In genomic region chr9:56738261-56739171, GRCm38 (mm10) we compare ENCODE assay signal across 8 mouse cellular contexts. TPM values are rescaled to one million over a fixed set of nuclear protein-coding genes. Genes with fewer than 3 reads are reported as not detected.
A peak's percentile ranks its signal among the peaks of the same experiment; 100 is the strongest.
DNase-seq lines count a peak whose midpoint lies in the region; ATAC-seq and TF ChIP-seq lines count a peak whose summit lies in the region.

No protein-coding gene starts in this region.

- no peak overlapping the region for H3K27ac ChIP-seq in limb, embryonic 14.5 days (replicated peaks; ENCODE audit: low read depth, low read length)
- H3K27ac ChIP-seq in neural tube, embryonic 15.5 days (replicated peaks) = no peak overlapping the region

- DNase-seq in gastrocnemius, adult 18-20 months (ENCODE audit: low spot score) = peak; percentile 35
- DNase-seq in gastrocnemius, postnatal 25 days = no peak
- DNase-seq in 416B (ENCODE audit: low read depth) = peak; percentile 30
- peak; percentile 74 for DNase-seq in brain, adult 2 months (ENCODE audit: low read depth, low spot score)
- DNase-seq in limb, embryonic 14.5 days (ENCODE audit: low spot score) = peak; percentile 83
- DNase-seq in cerebellum, postnatal 36 days = no peak

- no peak overlapping the region for H3K4me3 ChIP-seq in limb, embryonic 14.5 days (replicated peaks; ENCODE audit: low read length)
- H3K4me3 ChIP-seq in neural tube, embryonic 15.5 days (replicated peaks) = no peak overlapping the region

- no peak for TF ChIP-seq POLR2A in limb, embryonic 14.5 days (IDR thresholded peaks at IDR 0.05; ENCODE audit: borderline replicate concordance, extremely low read depth, insufficient read depth, insufficient read length)

- no peaks in the 10 kb centered on the region for H3K27me3 ChIP-seq in limb, embryonic 14.5 days (ENCODE audit: control insufficient read depth, insufficient read depth, low read length)
- 0 out of 2 replicates have a peak, but pooled peaks cover 4% of the 10 kb centered on the region for H3K27me3 ChIP-seq in neural tube, embryonic 15.5 days (replicated peaks)

- no peak overlapping the region for H3K9ac ChIP-seq in limb, embryonic 14.5 days (ENCODE audit: low read depth, low read length, severe bottlenecking)
- H3K9ac ChIP-seq in neural tube, embryonic 15.5 days (replicated peaks) = no peak overlapping the region

- ATAC-seq in granulocyte monocyte progenitor cell, adult 5-6 weeks (replicated peaks; ENCODE audit: poor library complexity, severe bottlenecking) = 0 out of 2 replicates have a peak, but pooled peaks have one; percentile 17
- no peak for ATAC-seq in limb, embryonic 14.5 days (ENCODE audit: low FRiP score, low read depth)
- 0 out of 2 replicates have a peak, but pooled peaks have one; percentile 32 for ATAC-seq in neural tube, embryonic 15.5 days (ENCODE audit: low FRiP score)

- H3K9me3 ChIP-seq in limb, embryonic 14.5 days (ENCODE audit: control insufficient read depth, low read length) = no peaks in the 10 kb centered on the region
- no peaks in the 10 kb centered on the region for H3K9me3 ChIP-seq in neural tube, embryonic 15.5 days (replicated peaks)

- WGBS in limb, embryonic 14.5 days = 44% methylated on average over 9 of the region's 9 CpGs
- 45% methylated on average over 9 of the region's 9 CpGs for WGBS in neural tube, embryonic 15.5 days

- no peaks in the 10 kb centered on the region for H3K36me3 ChIP-seq in limb, embryonic 14.5 days (ENCODE audit: control insufficient read depth, insufficient read depth, low read length)
- no peaks in the 10 kb centered on the region for H3K36me3 ChIP-seq in neural tube, embryonic 15.5 days

- H3K4me1 ChIP-seq in limb, embryonic 14.5 days (ENCODE audit: control insufficient read depth, insufficient read depth, low read length) = no peaks in the 10 kb centered on the region
- peaks cover 12% of the 10 kb centered on the region for H3K4me1 ChIP-seq in neural tube, embryonic 15.5 days

- H3K4me2 ChIP-seq in limb, embryonic 14.5 days (replicated peaks; ENCODE audit: low read depth, low read length, severe bottlenecking) = no peak overlapping the region
- H3K4me2 ChIP-seq in neural tube, embryonic 15.5 days = no peak overlapping the region

RNA-seq across cellular contexts. Expression of gene Lingo1, which starts 57.8 kb away (rescaled TPM):
- total RNA-seq in gastrocnemius, adult 18-20 months (2021) = under 1 TPM; 0.37 to 0.66 TPM
- under 1 TPM; 0.21 to 0.41 TPM for total RNA-seq in gastrocnemius, postnatal 25 days (2021)
- not detected in 2 replicates for total RNA-seq in granulocyte monocyte progenitor cell, adult 5-6 weeks (2014; fragmentation: Nextera tagmentation)
- not detected in 2 replicates for total RNA-seq in granulocyte monocyte progenitor cell, adult 5-6 weeks (2017)
- polyA plus RNA-seq in limb, embryonic 14.5 days (2012; rRNA removed) = 21.0 and 29.9 TPM in 2 replicates
- polyA plus RNA-seq in limb, embryonic 14.5 days (2014; fragmentation: Nextera tagmentation; extraction: Ambion mirVana) = 5.4 and 5.5 TPM in 2 replicates
- polyA plus RNA-seq in neural tube, embryonic 15.5 days (2015; fragmentation: Nextera tagmentation; extraction: Ambion mirVana) = 67.4 and 72.2 TPM in 2 replicates

Comparison
In these comparisons a context has a peak if more than half of its experiments do, and no peak if none do; other contexts are left out.
1. DNase-seq: peak in gastrocnemius, adult 18-20 months (single experiment), 416B (single experiment), brain, adult 2 months (single experiment) and limb, embryonic 14.5 days (single experiment); none in gastrocnemius, postnatal 25 days (single experiment) and cerebellum, postnatal 36 days (0 of 2).